Mouse (Mus musculus): Measurements from ENCODE around the gene Parm1.

The Parm1 gene

GRCm38 (mm10) chr5:91578924-91579323 is 61.5 kb downstream of the Parm1 start:
- DNase-seq = no peak

- no peak for DNase-seq
Observed at GRCm38 (mm10) chr5:91581799-91582198, 64.4 kb downstream of the Parm1 start.

- no peak for DNase-seq
Observed at GRCm38 (mm10) chr5:91586206-91586605, 68.8 kb downstream of the Parm1 start.

- DNase-seq = no peak
Observed at GRCm38 (mm10) chr5:91594083-91594482, 76.7 kb downstream of the Parm1 start.

GRCm38 (mm10) chr5:91597216-91597615 is 79.8 kb downstream of the Parm1 start:
- DNase-seq = no peak

- no peak for DNase-seq
Observed at GRCm38 (mm10) chr5:91599801-91600200, 82.4 kb downstream of the Parm1 start.

- no peak for DNase-seq
Observed at GRCm38 (mm10) chr5:91603347-91603746, 85.9 kb downstream of the Parm1 start.

GRCm38 (mm10) chr5:91603787-91604439 is 86.5 kb downstream of the Parm1 start:
- no peak for DNase-seq

DNA sequence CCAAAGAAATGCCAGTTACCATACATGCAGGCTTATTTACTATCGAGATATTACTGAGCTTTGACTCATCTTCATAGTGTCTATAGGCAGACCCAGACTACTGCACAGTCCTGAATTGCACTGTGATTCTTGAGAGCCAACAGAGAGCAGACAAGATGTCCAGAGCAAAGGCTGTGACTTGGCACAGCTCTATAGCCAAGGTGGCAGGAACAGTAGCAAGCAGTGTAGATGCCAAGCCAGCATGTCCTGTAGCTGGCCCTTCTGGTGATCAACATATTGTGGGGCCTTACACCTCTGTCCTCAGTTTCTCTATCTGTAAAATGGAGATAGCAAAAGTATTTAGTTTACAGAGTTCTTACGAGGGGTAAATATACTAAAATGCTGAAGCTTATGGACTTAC is 89.8 kb downstream of the Parm1 start:
- no peak for DNase-seq

DNA sequence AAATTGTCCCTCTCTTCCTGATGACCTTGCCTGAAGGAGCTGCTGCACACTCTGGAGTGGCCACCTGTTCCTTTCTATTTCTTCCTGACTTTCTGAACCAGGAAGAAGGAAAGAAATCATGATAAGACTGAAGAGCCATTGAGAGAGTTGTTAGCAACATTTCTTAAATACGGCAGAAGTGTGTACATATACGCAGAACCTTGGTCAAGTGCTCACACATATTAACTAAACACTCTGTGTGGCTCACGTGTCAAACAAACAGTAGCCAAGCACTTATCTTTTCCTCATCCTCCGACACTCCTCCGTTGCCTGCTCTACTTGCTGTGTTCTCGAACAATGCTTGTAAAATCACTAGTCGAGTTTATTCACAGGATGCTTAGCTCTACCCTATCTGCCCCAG is 90.4 kb downstream of the Parm1 start:
- no peak for DNase-seq

DNA sequence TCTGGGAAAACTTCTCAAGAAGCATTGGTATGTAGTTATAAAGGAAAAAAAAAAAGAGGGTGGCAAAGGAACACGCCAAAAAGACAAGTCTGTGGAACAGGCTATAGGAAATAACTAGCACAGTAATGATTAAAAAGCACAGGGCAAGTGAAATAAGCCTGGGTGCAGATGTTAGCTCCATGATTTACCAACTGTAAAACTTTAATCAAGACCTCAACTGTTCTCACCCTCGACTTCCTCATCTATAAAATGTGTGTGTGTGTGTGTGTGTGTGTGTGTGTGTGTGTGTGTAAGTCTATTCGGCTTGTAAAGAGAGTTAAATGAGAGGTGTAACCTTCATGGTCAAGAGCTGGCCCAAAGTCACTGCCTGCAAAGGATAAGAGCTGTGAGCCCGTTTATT is 91.6 kb downstream of the Parm1 start:
- no peak for DNase-seq

DNA sequence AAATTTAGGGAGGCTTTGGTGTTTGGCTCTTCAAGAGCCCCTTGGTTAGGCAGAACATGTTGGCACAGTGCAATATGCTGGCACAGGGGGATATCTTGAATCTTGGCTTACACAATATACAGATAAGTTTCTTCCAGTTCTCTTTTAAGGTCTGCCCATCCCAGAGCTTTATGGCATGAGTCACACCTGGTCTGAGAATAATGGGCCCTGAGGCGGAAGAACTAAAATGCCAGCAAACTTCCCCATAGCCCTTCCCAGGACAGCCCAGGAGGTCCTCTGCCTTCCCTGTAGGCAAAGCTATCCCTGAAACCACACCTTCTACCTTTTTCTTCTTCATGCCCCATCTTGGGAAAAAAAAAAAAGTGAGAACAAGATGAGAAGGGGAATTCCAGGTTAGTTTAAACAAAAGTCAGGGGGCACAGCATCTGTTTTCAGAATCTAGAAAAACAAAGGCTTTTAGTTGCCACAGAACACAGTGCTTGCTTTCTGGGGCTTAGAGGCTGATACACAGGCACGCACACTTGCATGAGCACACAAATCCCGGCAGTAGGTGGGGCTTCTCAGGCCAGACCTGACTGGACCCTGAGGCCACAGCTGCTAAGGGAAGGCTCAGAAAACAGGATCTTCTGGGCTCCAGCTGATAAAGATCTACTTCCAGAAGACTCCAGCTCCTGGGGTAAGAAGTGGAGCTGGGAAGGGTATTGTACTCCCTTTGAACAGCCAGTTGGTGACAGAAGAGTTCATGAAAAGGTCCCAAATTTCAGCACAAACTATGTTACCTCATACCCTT is 92.3 kb downstream of the Parm1 start:
- no peak for DNase-seq

DNA sequence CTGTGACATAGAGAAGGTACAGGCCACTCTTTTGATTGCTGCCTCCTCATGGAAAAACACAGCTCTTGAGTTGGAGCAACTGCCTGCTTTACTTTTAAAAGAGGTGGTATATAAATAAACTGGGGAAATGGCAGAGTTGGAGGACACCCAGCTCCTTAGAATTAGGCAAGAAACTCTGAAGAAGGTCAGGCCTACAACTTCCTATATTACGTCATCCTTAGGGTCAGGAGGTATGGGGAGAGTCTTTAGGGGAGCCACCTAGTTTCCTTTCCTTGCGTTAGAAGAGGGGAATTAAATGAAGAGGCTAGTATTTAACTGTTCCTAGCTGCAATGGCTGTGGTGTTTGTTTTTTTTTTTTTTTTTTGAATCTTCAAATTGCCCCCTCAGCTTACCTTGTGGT is 93.1 kb downstream of the Parm1 start:
- DNase-seq = no peak

DNA sequence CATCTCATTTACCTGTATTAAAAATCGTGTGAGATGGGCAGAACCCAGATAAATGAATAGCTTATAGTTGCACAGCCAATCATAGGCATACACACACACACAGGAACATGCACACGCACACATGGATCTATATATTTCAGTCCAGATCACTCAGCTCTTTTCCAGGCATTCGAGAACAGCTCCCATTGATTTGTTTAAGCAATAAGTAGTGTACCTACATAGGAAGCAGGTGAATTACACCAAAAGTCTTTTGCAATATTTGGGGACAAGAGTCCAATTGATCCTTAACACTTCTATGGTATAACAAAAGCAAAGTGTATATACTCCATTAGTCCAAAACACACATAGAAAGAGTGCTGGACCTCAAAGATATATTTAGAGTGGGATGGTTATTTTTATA is 94.2 kb downstream of the Parm1 start:
- no peak for DNase-seq

DNA sequence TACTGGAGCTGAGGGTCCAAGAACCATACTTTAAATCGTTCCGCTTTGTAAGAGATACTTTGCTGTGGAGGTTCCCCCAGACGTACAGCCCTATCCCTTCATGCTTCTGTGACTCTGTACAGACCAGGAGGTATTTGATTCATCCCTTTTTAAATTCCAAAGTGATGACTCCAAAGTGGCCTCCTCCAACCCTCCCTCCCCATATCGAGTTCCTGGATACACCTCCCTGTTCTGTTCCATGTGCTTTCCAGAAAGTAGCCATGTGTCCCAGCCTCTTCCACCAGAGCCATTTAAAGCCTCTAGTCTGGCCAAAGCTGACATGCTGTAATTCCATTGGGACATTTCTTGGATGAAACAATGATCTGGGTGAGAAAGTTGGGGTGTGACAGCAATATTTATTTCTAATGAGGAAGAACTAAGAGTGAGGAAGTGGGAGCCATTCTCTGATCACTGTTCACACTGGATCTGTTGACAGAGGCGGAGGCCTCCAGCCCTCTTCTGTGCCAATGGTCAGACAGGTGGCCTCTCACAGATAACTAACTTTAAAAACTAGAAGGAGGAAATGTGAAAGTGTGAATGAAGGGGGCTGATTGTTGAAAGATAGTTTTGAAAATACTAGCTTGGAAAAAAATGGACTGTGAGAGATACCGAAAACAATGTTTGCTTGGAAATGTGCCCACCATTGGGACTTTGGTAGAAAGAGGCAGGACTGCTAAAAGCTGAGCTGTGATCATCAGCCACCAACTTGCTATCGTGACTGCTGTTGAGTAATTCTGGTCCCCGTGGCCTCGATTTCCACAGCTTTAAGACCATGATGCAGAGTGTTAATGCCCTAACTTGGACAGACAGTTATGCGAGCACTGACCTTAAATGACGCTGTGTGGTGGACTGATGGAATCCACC is 100.2 kb downstream of the Parm1 start:
- DNase-seq = no peak

DNA sequence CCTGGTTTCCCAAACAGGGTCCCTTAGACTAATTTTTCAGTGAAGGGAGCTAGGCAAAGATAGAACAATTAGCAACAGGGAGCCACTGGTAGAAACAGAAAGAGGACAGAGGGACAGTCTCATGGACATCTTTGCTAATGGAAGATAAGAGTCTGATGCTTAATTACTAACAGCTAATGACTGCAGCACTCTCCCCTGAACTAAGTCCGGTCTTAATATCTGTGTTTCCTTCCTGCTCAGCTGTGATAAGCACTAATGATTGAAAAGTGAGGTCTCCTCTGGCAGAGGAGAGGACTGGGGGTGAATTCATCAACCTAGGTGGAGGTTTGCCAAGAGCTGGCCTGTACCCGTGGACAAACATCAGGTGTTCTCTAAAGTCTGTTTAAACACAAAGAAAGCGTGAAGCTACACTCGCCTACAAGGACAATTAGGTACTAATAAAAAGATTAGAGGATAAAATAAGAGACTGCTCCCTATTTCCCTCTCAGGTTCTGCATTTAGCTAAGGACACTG is 101.3 kb downstream of the Parm1 start:
- DNase-seq = no peak

DNA sequence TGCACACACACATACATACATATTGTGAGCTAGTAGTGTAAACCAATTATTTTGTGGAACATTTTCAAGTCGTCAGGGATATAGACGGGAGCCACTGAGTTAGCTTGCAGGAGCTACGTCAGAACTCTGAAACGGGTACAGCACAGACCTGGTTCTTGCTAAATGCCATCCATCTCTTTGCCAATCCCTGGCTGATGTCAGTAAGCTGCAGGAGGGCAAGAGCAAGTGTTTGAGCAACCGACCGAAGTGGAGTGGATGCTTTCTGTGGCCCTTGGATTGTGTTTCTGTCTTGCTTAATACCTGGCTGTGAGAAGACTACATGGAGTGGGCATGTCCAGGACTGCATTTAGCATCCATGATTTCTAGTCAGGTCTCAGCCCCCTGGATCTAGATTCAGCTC is 103.8 kb downstream of the Parm1 start:
- DNase-seq = no peak

DNA sequence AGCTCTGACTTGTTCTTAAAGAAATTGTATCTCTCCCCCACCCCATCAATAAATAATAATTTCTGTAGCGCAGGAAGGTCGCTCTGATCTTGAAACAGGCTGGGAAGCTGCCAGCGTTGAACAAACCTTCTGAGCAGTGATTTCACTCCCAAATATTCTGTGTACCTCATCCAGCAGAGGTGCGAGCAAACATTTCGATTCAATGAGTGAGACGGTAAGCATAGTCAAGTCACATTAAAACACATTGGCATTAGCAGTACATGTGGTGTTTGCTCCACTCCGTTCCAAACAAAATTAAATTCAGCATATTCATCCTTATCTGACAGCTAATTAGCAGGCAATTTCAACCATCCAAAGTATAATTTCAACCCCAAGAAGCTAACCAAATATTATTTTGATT is 109.4 kb downstream of the Parm1 start:
- no peak for DNase-seq

DNA sequence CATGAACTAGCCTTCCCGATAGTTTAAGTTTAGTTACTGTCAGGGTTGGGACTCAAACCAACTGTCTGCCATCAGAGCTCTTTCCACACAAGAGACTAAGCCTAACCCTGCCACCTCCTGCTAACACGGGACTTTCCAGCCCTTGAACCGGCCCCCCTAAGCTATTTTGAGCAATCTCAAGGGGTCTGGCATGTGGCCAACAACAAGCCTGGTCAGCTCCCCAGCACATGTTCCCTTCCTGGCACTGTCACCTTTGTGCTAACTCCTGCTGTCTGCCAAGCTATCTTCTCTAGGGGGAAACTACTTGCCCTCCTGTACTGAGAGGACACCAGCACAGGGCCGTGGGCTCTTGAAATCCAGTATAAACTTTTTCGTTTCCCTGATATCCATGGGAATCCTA is 112.1 kb downstream of the Parm1 start:
- DNase-seq = no peak

GRCm38 (mm10) chr5:91651330-91651729 is 133.9 kb downstream of the Parm1 start:
- DNase-seq = no peak

DNA sequence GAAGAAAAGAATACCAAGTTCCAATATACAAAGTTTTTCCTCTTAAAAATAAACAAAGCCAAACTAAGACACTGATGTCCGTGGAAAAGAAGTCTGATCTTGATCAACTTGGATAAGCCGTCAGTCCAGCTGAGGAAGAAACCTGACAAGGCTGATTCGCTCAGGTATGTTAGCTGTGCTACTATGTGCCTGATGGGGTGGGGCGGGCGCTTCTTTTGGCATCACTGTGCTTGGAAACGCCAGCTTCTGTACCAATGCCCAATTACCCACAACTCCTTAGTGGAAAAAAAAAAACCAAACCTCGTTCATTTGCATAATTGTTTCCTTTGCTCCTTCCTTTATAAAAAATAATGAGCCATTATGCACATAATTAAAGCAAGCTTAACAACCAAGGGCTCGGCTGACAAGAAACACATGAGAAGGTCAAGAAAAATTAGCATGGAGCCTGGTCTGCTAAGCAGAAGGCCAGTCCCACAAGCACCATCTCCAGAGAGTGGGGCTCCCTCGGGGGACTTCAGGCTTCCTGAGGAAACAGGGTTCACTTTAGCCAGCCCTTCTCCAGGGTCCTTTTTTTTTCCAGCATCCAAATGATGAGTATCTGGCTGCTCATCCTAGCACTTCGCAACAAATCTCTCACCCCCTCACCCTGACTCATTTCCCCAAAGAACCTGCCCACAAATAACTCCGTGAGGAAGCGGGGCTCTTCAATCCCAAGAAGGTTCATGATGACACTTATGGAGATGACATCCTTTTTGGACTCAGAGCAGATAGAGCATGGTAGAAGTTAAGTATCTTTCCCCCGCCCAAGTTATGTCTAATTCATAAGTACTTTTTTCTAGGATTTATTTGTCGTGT is 135.9 kb downstream of the Parm1 start:
- no peak for DNase-seq

GRCm38 (mm10) chr5:91654331-91655048 is 137.1 kb downstream of the Parm1 start:
- no peak for DNase-seq
